26 mouse cellular contexts compared by ENCODE assay signal in genomic region chr9:90871636-90872035, GRCm38 (mm10).
"Had no signal": no experiment of that assay in that cellular context is flagged by ENCODE, and none has a peak within 500 bp of the region (broad histone marks: within the 10 kb centered on the region; RNA-seq: fewer than 3 reads in every experiment).

No protein-coding gene starts in this region.

- H3K9me3 ChIP-seq: heart, embryonic 10.5 days; heart, embryonic 12.5 days; hindbrain, embryonic 10.5 days; hindbrain, embryonic 12.5 days; intestine, embryonic 15.5 days; limb, embryonic 10.5 days; limb, embryonic 12.5 days had no signal

- H3K36me3 ChIP-seq: heart, embryonic 10.5 days; heart, embryonic 12.5 days; hindbrain, embryonic 10.5 days; hindbrain, embryonic 12.5 days; intestine, embryonic 15.5 days; limb, embryonic 10.5 days; limb, embryonic 12.5 days; liver, embryonic 12.5 days had no signal

- H3K27ac ChIP-seq: gastrocnemius, adult 2 months; heart, embryonic 10.5 days; hindbrain, embryonic 10.5 days; hindbrain, embryonic 12.5 days; hindbrain, embryonic 14.5 days; intestine, embryonic 15.5 days; layer of hippocampus, adult 2 months; left cerebral cortex, adult 2 months; limb, embryonic 10.5 days; limb, embryonic 12.5 days; liver, embryonic 12.5 days had no signal

- H3K4me2 ChIP-seq: heart, embryonic 12.5 days; hindbrain, embryonic 12.5 days; hindbrain, embryonic 14.5 days; intestine, embryonic 15.5 days; limb, embryonic 12.5 days; liver, embryonic 12.5 days had no signal

- DNase-seq: gastrocnemius, adult 2 months; gastrocnemius, postnatal 10 days; gastrocnemius, postnatal 25 days; heart, adult 18-20 months; heart, postnatal 10 days; heart, postnatal 4 days; kidney, adult 18-20 months; kidney, adult 8-10 months; kidney, postnatal 10 days; kidney, postnatal 25 days; kidney, postnatal 4 days; liver had no signal

- H3K4me3 ChIP-seq: gastrocnemius, adult 2 months; heart, embryonic 10.5 days; heart, embryonic 12.5 days; hindbrain, embryonic 10.5 days; hindbrain, embryonic 12.5 days; intestine, embryonic 15.5 days; layer of hippocampus, adult 2 months; left cerebral cortex, adult 2 months; limb, embryonic 10.5 days; limb, embryonic 12.5 days; liver, embryonic 12.5 days had no signal

- ATAC-seq: hindbrain, embryonic 16.5 days; inflammation-experienced regulatory T-cells, adult 6 months; intestine, embryonic 15.5 days; intestine, postnatal 0 days; liver, embryonic 12.5 days had no signal

- H3K27me3 ChIP-seq: heart, embryonic 12.5 days; hindbrain, embryonic 12.5 days; intestine, embryonic 15.5 days; limb, embryonic 12.5 days; liver, embryonic 12.5 days had no signal

- H3K4me1 ChIP-seq: heart, embryonic 10.5 days; heart, embryonic 12.5 days; hindbrain, embryonic 10.5 days; hindbrain, embryonic 12.5 days; intestine, embryonic 15.5 days; limb, embryonic 10.5 days; limb, embryonic 12.5 days; liver, embryonic 12.5 days had no signal

- H3K9ac ChIP-seq: heart, embryonic 12.5 days; hindbrain, embryonic 12.5 days; hindbrain, embryonic 14.5 days; intestine, embryonic 15.5 days; limb, embryonic 12.5 days; liver, embryonic 12.5 days had no signal
